Mouse (Mus musculus) heart, postnatal 0 days (tissue): ENCODE data around the gene Tinf2. TPM values are rescaled to one million over a fixed set of nuclear protein-coding genes. Genes with fewer than 3 reads are reported as not detected.

Experiments
- ATAC-seq: fragments of 200-750 bp; cut with Nextera tagmentation; 2 replicates; pipeline ENCODE4 v1.8.0; 2017; ENCODE audit warnings: low read depth, moderate number of reproducible peaks, moderate library complexity; ENCODE audit not compliant: insufficient read depth
- DNase-seq: peaks from one replicate; pipeline ENCODE4 v3.0.0-alpha.2; 2016; ENCODE audit warnings: low spot score
- H3K27ac ChIP-seq: fragments of 300-500 bp; sonication (generic); 2 replicates; pipeline ENCODE4 v1.5.1; 2014; ENCODE audit warnings: low read depth, mild to moderate bottlenecking
- H3K27me3 ChIP-seq: fragments of 300-500 bp; sonication (generic); 2 replicates; pipeline ENCODE4 v1.6.1; 2014; ENCODE audit warnings: low read length, mixed read lengths; ENCODE audit not compliant: control insufficient read depth, insufficient read depth
- H3K36me3 ChIP-seq: fragments of 300-500 bp; sonication (generic); replicated peaks from 2 replicates; pipeline ENCODE4 v1.6.1; 2014; ENCODE audit warnings: low read length, mixed read lengths; ENCODE audit not compliant: control insufficient read depth, insufficient read depth
- H3K4me1 ChIP-seq: fragments of 300-500 bp; sonication (generic); 2 replicates; pipeline ENCODE4 v1.6.1; 2014; ENCODE audit warnings: antibody characterized with exemption; ENCODE audit not compliant: control insufficient read depth, insufficient read depth
- H3K4me2 ChIP-seq: fragments of 300-500 bp; sonication (generic); 2 replicates; pipeline ENCODE4 v1.6.1; 2014; ENCODE audit warnings: low read depth, mild to moderate bottlenecking, low read length, moderate library complexity
- H3K4me3 ChIP-seq: fragments of 300-500 bp; sonication (generic); 2 replicates; pipeline ENCODE4 v1.5.1; 2014; ENCODE audit warnings: low read depth, low read length
- H3K9ac ChIP-seq: fragments of 300-500 bp; sonication (generic); replicated peaks from 2 replicates; pipeline ENCODE4 v1.6.1; 2014; ENCODE audit warnings: low read depth, low read length, mixed read lengths
- H3K9me3 ChIP-seq: fragments of 300-500 bp; sonication (generic); replicated peaks from 2 replicates; pipeline ENCODE4 v1.6.1; 2016; ENCODE audit warnings: low read length; ENCODE audit not compliant: control insufficient read depth
- CTCF ChIP-seq: IDR thresholded peaks from 2 replicates; pipeline ENCODE4 v1.5.1; 2016; ENCODE audit warnings: antibody characterized with exemption, control low read depth, low read depth
- EP300 ChIP-seq: IDR thresholded peaks from 2 replicates; pipeline ENCODE4 v1.6.1; 2016; ENCODE audit warnings: antibody characterized with exemption, low read depth
- WGBS: fragments of 180-500 bp; shearing (Covaris S2); extraction: QIAGEN DNeasy Blood & Tissue Kit; methylation state at CpG from one replicate; pipeline ENCODE4 v1.1.7; 2014; 5-methylcytosine and 5-hydroxymethylcytosine counted together
- polyA plus RNA-seq: library from polyadenylated mRNA; unstranded; fragments of >200 nt; fragmentation: Nextera tagmentation; extraction: Ambion mirVana; gene quantifications from 2 replicates; pipeline ENCODE4 v1.2.1, GENCODE M21; 2015
- total RNA-seq: library from RNA; depleted of rRNA; stranded (reverse); fragments of >200 nt; gene quantifications from 2 replicates; pipeline ENCODE4 v1.2.3, GENCODE M21; 2014; ENCODE audit warnings: low replicate concordance

Tinf2 gene
- total and polyA plus RNA-seq, 2 experiments from 2014 or later, result 11.9 to 15.9 TPM

DNA sequence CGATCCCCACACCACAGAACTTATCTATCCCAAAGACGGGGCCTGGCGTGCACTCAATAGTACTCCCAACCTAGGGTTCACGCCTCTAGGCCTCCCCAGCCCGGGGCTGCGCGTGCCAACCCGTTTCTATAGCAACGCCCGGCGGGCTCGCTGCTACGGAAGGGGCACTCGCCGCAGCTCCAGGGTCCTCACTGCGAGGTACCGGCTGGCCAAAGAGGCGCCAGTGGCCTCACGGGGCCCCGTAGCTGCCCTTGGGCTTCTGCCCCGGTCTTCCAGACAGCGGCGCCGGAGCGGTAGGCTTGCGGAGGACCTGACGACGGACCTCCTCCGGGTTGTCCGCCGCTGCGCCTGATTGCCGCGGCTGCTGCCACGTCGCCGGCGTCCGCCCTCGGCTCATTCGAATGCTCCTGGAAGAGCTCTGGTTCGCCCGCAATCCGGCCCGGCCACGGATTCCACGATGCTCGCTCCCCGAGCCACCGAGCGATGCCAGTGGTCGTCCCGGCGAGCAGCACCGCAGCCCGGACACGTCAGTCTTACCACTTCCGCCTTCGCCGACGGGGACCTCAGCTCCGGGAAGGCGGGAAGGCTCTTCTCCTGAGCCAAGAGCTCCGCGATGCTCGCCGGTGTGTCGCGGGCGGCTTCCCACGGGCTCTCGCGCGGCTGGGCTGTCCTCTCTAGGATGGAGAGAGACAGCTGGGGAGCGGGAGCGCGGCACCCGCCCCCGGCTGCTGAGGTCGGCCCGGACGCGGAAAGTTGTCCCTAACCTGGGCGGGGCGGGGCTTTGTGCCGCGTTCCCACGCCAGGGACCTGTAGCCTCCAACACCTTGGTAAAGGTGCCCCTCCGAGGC is 38.3 kb downstream of the Tinf2 start, which contains the start of gene Tm9sf1:
Tm9sf1 (minus strand) TSS at position 747 of the 848 bp plus-strand sequence.
- under 1% methylated on average over 86 of the region's 89 CpGs for WGBS
- DNase-seq (peak; percentile 80), ATAC-seq (peak; percentile 89)
- peak within 1 kb of the TSS; percentile 96 for H3K4me2 ChIP-seq
- peak; percentile 95 for TF ChIP-seq EP300
- no peak for TF ChIP-seq CTCF
- peak within 1 kb of the TSS; percentile 98 for H3K27ac ChIP-seq
- no peaks in the 10 kb centered on the region for H3K27me3 ChIP-seq
- H3K4me3 ChIP-seq, result peak within 1 kb of the TSS; percentile 98
- H3K9ac ChIP-seq, result peak within 1 kb of the TSS; percentile 86
- H3K4me1 ChIP-seq, result peaks cover 17% of the 10 kb centered on the region
- H3K36me3 ChIP-seq, result peaks cover 43% of the 10 kb centered on the region
- no peaks in the 10 kb centered on the region for H3K9me3 ChIP-seq

DNA sequence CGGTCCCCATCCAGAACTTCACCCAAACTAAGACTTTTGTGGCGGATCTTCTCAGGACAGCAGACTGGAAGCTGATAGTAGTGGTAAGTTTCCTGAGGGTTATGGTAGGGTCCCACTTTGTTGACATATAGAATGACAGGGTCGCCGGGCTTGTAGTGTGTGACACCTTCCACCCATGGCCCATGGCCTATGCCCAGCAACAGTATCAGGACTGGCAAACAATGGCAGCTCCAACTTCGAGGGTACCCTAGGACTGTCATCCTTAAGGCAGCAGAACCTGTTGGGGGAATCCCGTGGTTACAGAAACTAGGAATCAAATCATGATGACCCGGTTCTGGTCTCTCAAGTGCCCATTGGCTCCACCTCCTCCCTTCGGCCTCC is 39.0 kb downstream of the Tinf2 start:
- peak overlapping the region; percentile 86 for H3K9ac ChIP-seq
- no peaks in the 10 kb centered on the region for H3K27me3 ChIP-seq
- H3K36me3 ChIP-seq, result peaks cover 49% of the 10 kb centered on the region
- peaks cover 17% of the 10 kb centered on the region for H3K4me1 ChIP-seq
- peak overlapping the region; percentile 98 for H3K4me3 ChIP-seq
- no peak for ATAC-seq
- peak overlapping the region; percentile 96 for H3K4me2 ChIP-seq
- TF ChIP-seq CTCF (no peak), EP300 (no peak)
- 15% methylated on average over 8 of the region's 8 CpGs for WGBS
- no peaks in the 10 kb centered on the region for H3K9me3 ChIP-seq
- H3K27ac ChIP-seq, result peak overlapping the region; percentile 98
- no peak for DNase-seq

GRCm38 (mm10) chr14:55641291-55641690 is 40.3 kb downstream of the Tinf2 start:
- ATAC-seq (no peak), DNase-seq (no peak)
- no peak overlapping the region for H3K4me2 ChIP-seq
- peaks cover 17% of the 10 kb centered on the region for H3K4me1 ChIP-seq
- no peak overlapping the region for H3K27ac ChIP-seq
- H3K27me3 ChIP-seq, result no peaks in the 10 kb centered on the region
- no peak overlapping the region for H3K4me3 ChIP-seq
- no peaks in the 10 kb centered on the region for H3K9me3 ChIP-seq
- no peak for TF ChIP-seq CTCF
- TF ChIP-seq EP300, result no peak
- WGBS, result 93% methylated on average over 13 of the region's 13 CpGs
- H3K36me3 ChIP-seq, result peaks cover 56% of the 10 kb centered on the region
- H3K9ac ChIP-seq, result no peak overlapping the region

DNA sequence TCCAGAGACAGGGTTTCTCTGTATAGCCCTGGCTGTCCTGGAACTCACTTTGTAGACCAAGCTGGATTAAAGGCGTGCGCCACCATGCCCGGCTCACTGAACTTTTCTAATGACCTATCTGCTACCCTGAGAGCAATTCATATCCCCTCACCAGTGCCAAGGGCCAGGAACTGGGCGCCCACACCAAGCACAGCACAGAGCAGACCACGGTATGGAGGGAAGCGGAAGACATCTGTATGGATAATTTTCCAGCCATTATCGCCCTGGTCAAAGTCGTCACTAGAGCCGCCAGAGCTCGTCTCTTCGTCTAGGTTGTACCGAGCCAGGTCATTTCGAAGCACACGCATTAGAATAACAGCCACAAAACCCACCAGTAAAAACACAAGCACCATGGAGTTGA is 40.8 kb downstream of the Tinf2 start:
- no peak overlapping the region for H3K9ac ChIP-seq
- WGBS, result 94% methylated on average over 14 of the region's 14 CpGs
- H3K4me3 ChIP-seq, result no peak overlapping the region
- DNase-seq (no peak), ATAC-seq (no peak)
- no peak for TF ChIP-seq CTCF
- no peak for TF ChIP-seq EP300
- H3K4me1 ChIP-seq, result peaks cover 17% of the 10 kb centered on the region
- no peak overlapping the region for H3K4me2 ChIP-seq
- no peak overlapping the region for H3K27ac ChIP-seq
- H3K9me3 ChIP-seq, result no peaks in the 10 kb centered on the region
- H3K36me3 ChIP-seq, result peaks cover 53% of the 10 kb centered on the region
- no peaks in the 10 kb centered on the region for H3K27me3 ChIP-seq

DNA sequence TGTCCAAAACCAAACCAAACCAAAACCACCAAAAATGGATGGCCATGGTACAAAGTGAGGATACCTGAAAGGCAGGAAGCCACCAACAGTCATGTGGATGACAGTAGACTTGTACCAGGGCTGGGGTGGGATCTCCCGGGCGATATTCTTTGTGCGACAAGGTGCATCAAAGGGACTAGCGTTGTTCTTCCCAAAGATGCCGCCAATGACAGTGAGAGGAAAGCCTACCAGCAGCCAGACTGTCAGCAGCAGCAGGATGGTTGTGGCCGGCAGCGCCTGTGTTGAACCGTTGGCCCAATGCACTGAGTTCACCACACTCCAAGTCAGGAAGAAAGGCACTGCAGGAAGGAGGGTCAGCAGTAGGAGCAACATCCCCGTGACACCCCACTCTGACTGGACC is 43.8 kb downstream of the Tinf2 start, which contains the start of gene Gm49378:
Gm49378 (minus strand) TSS at position 101 of the 400 bp plus-strand sequence.
- WGBS, result 89% methylated on average over 9 of the region's 9 CpGs
- H3K9ac ChIP-seq, result no peak within 1 kb of the TSS
- no peak within 1 kb of the TSS for H3K4me3 ChIP-seq
- no peaks in the 10 kb centered on the region for H3K9me3 ChIP-seq
- H3K4me2 ChIP-seq, result no peak within 1 kb of the TSS
- no peak within 1 kb of the TSS for H3K27ac ChIP-seq
- TF ChIP-seq CTCF (no peak), EP300 (no peak)
- H3K36me3 ChIP-seq, result peaks cover 67% of the 10 kb centered on the region
- no peaks in the 10 kb centered on the region for H3K27me3 ChIP-seq
- peaks cover 18% of the 10 kb centered on the region for H3K4me1 ChIP-seq
- DNase-seq, result no peak
- ATAC-seq, result no peak
